Mouse (Mus musculus) adrenal gland (tissue): ENCODE data around the gene Spa17.

Experiments used
- intact Hi-C: fragments of 180-260 bp; cut with DNase I; formaldehyde crosslinking; loops from one replicate; pipeline ENCODE4 v1.15.1; 2025

Gene Spa17

DNA sequence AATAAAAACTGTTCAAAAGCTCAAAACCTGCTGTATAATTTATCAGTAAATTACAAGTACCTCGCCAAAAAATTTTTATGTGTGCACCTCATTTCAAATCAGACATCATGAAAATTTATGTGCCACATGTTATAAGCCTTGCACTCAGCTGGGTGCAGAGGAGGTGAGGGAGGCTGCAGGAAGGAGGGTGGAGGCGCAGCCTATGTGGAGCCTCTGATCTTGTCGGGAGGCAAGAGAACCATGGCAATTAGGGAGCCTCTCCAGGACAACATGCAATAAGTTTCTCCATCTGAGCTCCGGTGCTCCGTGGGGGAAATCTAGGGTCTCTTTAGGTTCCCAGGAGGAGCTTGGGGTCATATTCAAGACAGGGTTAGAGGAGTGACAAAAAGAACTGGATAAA is 46.1 kb downstream of the Spa17 start:
- intact Hi-C loops = no loop called here

DNA sequence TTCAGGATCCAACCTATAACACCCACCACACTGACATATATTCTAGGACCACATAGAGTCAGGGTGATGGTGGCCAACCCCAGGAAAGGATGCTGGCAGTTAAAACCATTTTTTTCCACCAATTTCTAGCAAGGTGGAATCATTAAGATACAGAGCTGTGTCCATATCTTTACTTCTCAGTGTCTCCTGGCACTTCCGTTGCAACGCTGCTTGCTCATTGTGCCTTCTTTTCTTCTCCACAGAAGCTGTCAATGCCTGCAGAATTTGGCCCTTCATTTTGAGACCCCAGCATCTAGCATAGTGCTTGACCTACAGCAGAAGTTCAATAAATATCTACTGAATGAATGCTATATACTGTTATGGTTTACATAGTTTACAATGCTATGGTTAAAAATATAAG is 46.5 kb downstream of the Spa17 start:
- intact Hi-C loops = no loop called here

DNA sequence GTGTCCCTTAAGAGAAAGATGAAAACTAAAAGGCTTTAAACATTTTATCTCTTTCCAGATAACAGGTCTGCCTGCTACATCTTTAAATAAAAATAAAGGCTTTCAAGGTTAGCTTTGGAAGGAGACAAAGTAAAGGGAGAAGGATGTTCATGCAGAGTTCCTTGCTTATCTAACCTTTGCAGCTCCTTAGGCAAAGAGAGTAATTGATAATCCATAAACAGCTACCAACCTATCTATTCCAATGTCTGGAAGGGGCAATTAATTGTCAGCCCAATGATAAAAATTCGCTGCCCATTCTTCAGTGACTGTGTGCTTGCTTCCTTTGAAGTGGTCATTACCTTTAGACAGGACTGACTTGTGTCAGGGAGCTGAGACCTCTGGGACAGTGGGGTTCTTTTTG is 49.7 kb downstream of the Spa17 start:
- intact Hi-C loops = no loop called here

DNA sequence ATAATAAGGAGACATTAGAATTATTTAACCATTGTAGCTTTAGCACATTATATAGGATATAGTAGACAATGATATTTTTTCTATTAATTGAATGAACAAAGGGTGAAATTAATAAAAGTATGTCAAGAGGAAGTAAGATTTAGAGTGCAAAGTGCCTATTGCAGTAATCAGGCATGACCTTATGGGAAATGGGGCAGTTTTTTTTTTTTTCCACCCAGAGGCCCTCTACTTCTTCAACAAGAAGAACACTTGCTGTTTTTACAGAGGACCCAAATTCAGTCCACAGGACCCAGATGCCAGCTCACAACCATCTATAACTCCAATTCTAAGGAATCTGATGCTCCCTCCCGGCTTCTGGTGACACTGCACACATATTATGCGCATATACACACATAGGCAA is 52.9 kb downstream of the Spa17 start:
- intact Hi-C loops = no loop called here

DNA sequence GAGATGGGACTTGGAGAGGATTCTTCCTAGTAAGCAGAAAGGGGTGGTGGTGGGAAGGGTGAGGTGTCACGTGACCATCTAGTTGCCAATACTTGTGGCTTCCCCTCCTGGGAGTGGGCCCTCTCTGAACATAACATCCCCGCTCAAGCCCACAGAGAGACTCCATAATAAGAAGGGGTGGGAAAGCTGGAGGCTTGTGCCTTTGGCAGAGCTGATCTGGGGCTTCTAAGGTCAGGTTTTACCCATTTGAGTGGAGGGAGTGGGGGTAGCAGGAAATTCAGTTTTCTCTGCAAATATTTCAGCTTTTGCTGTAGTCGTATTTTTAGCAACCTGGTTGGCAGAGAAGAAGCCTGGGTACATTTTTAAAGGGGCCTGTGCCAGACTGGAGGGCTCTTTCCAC is 57.2 kb downstream of the Spa17 start:
- intact Hi-C loops = no loop called here

DNA sequence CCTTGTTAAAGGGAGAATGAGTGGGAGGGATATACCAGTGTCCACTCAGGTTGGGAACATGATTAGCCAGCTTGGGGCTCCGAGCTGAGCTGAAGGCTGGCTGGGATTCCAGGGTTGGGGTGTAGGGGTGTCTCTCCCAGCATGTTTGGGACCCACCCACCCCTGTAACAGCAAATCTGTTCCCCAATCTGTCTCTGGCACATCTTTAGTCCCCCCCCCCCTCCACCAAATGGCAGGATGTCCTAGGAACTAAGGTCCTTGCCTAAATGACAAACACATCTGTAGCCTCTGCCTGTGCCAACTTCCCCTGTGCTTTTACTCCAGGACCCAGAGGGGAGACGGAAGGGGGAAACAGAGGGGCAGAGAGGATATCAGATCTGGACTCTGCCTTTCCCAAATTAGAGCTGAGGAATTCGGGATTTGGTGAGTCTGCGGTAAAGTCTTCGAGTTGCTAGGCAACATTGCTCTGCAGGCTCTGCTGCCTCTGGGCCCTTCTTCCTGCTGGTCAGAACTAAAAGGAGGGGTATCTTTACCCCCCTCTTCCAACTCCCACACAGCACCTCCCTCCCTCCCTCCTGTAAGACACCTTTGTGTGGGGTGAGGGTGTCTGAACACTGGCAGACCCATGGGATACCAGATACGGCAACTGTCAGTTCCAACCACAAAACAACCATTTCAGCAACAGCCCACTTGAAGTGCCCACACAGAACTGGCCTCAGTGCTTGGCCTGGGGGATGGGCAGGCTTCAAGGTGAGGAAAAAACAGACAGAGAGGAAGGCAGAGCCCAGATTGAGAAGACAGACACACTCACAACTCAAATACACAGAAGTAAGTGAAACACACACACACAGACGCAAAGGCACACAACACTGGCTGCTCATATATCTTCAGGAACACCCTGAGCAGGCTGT is 58.4 kb downstream of the Spa17 start, which contains the start of gene Siae:
Gene Siae, plus strand, starts transcription at position 861 of the 911 bp plus-strand sequence.
- intact Hi-C loops = no loop called here

DNA sequence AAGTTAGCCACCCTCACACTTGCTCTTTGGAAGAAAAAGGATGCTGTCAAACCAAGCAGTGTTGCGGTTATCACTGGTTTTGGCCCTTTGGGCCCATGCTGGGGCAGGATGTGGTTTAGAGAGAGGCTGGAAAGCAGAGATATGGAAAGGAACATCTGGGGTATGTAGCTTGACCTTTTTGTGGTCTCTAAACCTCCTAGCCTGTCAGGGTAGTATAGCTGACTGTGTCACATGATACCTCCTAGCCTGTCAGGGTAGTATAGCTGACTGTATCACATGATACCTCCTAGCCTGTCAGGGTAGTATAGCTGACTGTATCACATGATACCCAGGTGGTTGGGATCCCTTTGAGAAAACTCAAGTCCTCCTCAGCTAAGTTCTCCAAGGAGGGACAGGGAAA is 59.2 kb downstream of the Spa17 start:
- intact Hi-C loops = no loop called here
